Mouse (Mus musculus) CH12.LX (cell line): ENCODE measurements around the gene Aire. TPM values are rescaled to one million over a fixed set of nuclear protein-coding genes. Genes with fewer than 3 reads are reported as not detected.
A peak's percentile ranks its signal among the peaks of the same experiment; 100 is the strongest.

ENCODE experiments used
- DNase-seq: peaks from one replicate; pipeline ENCODE4 v3.0.0-alpha.2; 2013; ENCODE audit errors: extremely low read depth
- H3K27ac ChIP-seq: 2 replicates; pipeline ENCODE4 v1.5.1; 2012; ENCODE audit warnings: low read depth, mild to moderate bottlenecking, control low read depth, moderate library complexity; ENCODE audit not compliant: insufficient read depth
- H3K27me3 ChIP-seq: replicated peaks from 2 replicates; pipeline ENCODE3; 2012; ENCODE audit warnings: inconsistent platforms
- H3K36me3 ChIP-seq, 2 experiments: replicated peaks in 1 of 2; 2 replicates each; pipeline versions ENCODE3 to v1.6.1; 2012; ENCODE audit warnings: inconsistent platforms in 1 of 2, low read length in 1 of 2, mild to moderate bottlenecking in 1 of 2, mixed read lengths in 1 of 2, moderate library complexity in 1 of 2; ENCODE audit not compliant: control insufficient read depth in 1 of 2, insufficient read depth in 1 of 2
- H3K4me1 ChIP-seq, 2 experiments: 2 replicates each; pipeline ENCODE4 v1.6.1; 2012; ENCODE audit warnings: inconsistent platforms in 1 of 2, moderate library complexity in 1 of 2; ENCODE audit not compliant: insufficient read depth in 2 of 2, control insufficient read depth in 1 of 2
- H3K4me2 ChIP-seq: 2 replicates; pipeline ENCODE4 v1.6.1; 2012; ENCODE audit warnings: low read depth, mild to moderate bottlenecking, control low read depth; ENCODE audit not compliant: poor library complexity, insufficient read depth, severe bottlenecking
- H3K4me3 ChIP-seq, 3 experiments: fragments of 150-350 bp in 1 of 3; sonication (generic) in 1 of 3; replicated peaks in 1 of 3; 2 replicates each; pipeline versions ENCODE3 to v1.5.1; 2011 to 2012; ENCODE audit warnings: low read depth in 2 of 3, low read length in 2 of 3, mild to moderate bottlenecking in 2 of 3, moderate library complexity in 2 of 3, control low read depth in 1 of 3, improper control_type of control experiment in 1 of 3, inconsistent platforms in 1 of 3, mixed read lengths in 1 of 3; ENCODE audit not compliant: poor library complexity in 1 of 3
- H3K79me2 ChIP-seq: replicated peaks from 2 replicates; pipeline ENCODE4 v1.6.1; 2012; ENCODE audit warnings: mild to moderate bottlenecking, moderate library complexity; ENCODE audit not compliant: control insufficient read depth, poor library complexity, insufficient read depth, severe bottlenecking; ENCODE audit errors: extremely low read depth
- H3K9ac ChIP-seq: 2 replicates; pipeline ENCODE4 v1.6.1; 2012; ENCODE audit warnings: low read depth, mild to moderate bottlenecking, control low read depth, moderate library complexity; ENCODE audit not compliant: insufficient read depth
- H3K9me3 ChIP-seq: replicated peaks from 2 replicates; pipeline ENCODE3; 2012; ENCODE audit warnings: low read length, inconsistent platforms, mixed read lengths
- CHD1 ChIP-seq: IDR thresholded peaks from 2 replicates; pipeline ENCODE4 v1.6.1; 2012; ENCODE audit warnings: low read depth, low read length, improper control_type of control experiment, inconsistent platforms
- CTCF ChIP-seq, 2 experiments: IDR thresholded peaks in 1 of 2; conservative IDR thresholded peaks in 1 of 2; 2 replicates each; pipeline ENCODE4 v1.5.1; 2011 to 2012; ENCODE audit warnings: low read depth in 2 of 2, low read length in 2 of 2, improper control_type of control experiment in 1 of 2, inconsistent platforms in 1 of 2, mild to moderate bottlenecking in 1 of 2, moderate library complexity in 1 of 2
- E2F4 ChIP-seq: IDR thresholded peaks from 2 replicates; pipeline ENCODE4 v1.6.1; 2011; ENCODE audit warnings: low read depth, low read length, improper control_type of control experiment; ENCODE audit not compliant: insufficient replicate concordance
- ELF1 ChIP-seq: IDR thresholded peaks from 2 replicates; pipeline ENCODE4 v1.6.1; 2014; ENCODE audit warnings: low read depth, mild to moderate bottlenecking, inconsistent platforms, low read length, improper control_type of control experiment
- ETS1 ChIP-seq: conservative IDR thresholded peaks from 2 replicates; pipeline ENCODE4 v1.6.1; 2012; ENCODE audit warnings: low read depth, mild to moderate bottlenecking, inconsistent platforms, low read length, improper control_type of control experiment, moderate library complexity
- HCFC1 ChIP-seq: IDR thresholded peaks from 2 replicates; pipeline ENCODE4 v1.6.1; 2012; ENCODE audit warnings: low read depth, mild to moderate bottlenecking, inconsistent platforms, low read length, improper control_type of control experiment
- IRF4 ChIP-seq: IDR thresholded peaks from 2 replicates; pipeline ENCODE4 v1.6.1; 2014; ENCODE audit warnings: low read depth, mild to moderate bottlenecking, inconsistent platforms, low read length, improper control_type of control experiment
- JUN ChIP-seq: IDR thresholded peaks from 2 replicates; pipeline ENCODE4 v1.6.1; 2011; ENCODE audit warnings: low read depth, mild to moderate bottlenecking, low read length, improper control_type of control experiment, moderate library complexity; ENCODE audit not compliant: insufficient read depth
- KAT2A ChIP-seq: IDR thresholded peaks from 2 replicates; pipeline ENCODE4 v1.6.1; 2012; ENCODE audit warnings: low read length, improper control_type of control experiment, inconsistent platforms; ENCODE audit not compliant: insufficient replicate concordance
- MAZ ChIP-seq: IDR thresholded peaks from 2 replicates; pipeline ENCODE4 v1.6.1; 2012; ENCODE audit warnings: low read depth, mild to moderate bottlenecking, inconsistent platforms, low read length, improper control_type of control experiment, moderate library complexity
- MEF2A ChIP-seq: IDR thresholded peaks from 2 replicates; pipeline ENCODE4 v1.6.1; 2014; ENCODE audit warnings: low read depth, mild to moderate bottlenecking, inconsistent platforms, low read length, improper control_type of control experiment, borderline replicate concordance
- NELFE ChIP-seq: IDR thresholded peaks from 2 replicates; pipeline ENCODE4 v1.6.1; 2011; ENCODE audit warnings: low read depth, low read length, improper control_type of control experiment
- NRF1 ChIP-seq: IDR thresholded peaks from 2 replicates; pipeline ENCODE4 v1.6.1; 2014; ENCODE audit warnings: low read depth, mild to moderate bottlenecking, inconsistent platforms, low read length, improper control_type of control experiment, moderate library complexity
- POLR2A ChIP-seq: IDR thresholded peaks from 2 replicates; pipeline ENCODE4 v1.6.1; 2011; ENCODE audit warnings: low read depth, mild to moderate bottlenecking, improper control_type of control experiment, low read length
- POLR2AphosphoS2 ChIP-seq: IDR thresholded peaks from 2 replicates; pipeline ENCODE4 v1.6.1; 2011; ENCODE audit warnings: low read depth, low read length, improper control_type of control experiment
- RAD21 ChIP-seq: IDR thresholded peaks from 2 replicates; pipeline ENCODE4 v1.6.1; 2011; ENCODE audit warnings: low read depth, mild to moderate bottlenecking, low read length, improper control_type of control experiment, moderate library complexity
- RCOR1 ChIP-seq: conservative IDR thresholded peaks from 2 replicates; pipeline ENCODE4 v1.6.1; 2012; ENCODE audit warnings: low read depth, mild to moderate bottlenecking, inconsistent platforms, low read length, improper control_type of control experiment
- SIN3A ChIP-seq: IDR thresholded peaks from 2 replicates; pipeline ENCODE4 v1.6.1; 2012; ENCODE audit warnings: low read length, improper control_type of control experiment, inconsistent platforms
- SMC3 ChIP-seq: IDR thresholded peaks from 2 replicates; pipeline ENCODE4 v1.6.1; 2011; ENCODE audit warnings: low read depth, low read length, improper control_type of control experiment
- TBP ChIP-seq: conservative IDR thresholded peaks from 2 replicates; pipeline ENCODE4 v1.6.1; 2011; ENCODE audit warnings: low read depth, low read length, improper control_type of control experiment
- USF1 ChIP-seq: IDR thresholded peaks from 2 replicates; pipeline ENCODE4 v1.6.1; 2014; ENCODE audit warnings: low read depth, mild to moderate bottlenecking, inconsistent platforms, low read length, improper control_type of control experiment
- ZC3H11A ChIP-seq: IDR thresholded peaks from 2 replicates; pipeline ENCODE4 v1.6.1; 2012; ENCODE audit warnings: low read depth, mild to moderate bottlenecking, inconsistent platforms, low read length, improper control_type of control experiment
- dilution Hi-C: fragments of 300-500 bp; cut with MboI; formaldehyde crosslinking; loops from 2 replicates; pipeline ENCODE4 v1.14.3; 2020; ENCODE audit warnings: low sequenced_read_pairs; ENCODE audit not compliant: extremely low pct_unique_long_range_greater_than_20kb, extremely low pct_ligation_motif_present
- in situ Hi-C: fragments of 300-500 bp; cut with MboI; formaldehyde crosslinking; loops from 3 replicates; pipeline ENCODE4 v1.14.3; 2019; ENCODE audit warnings: low sequenced_read_pairs, low pct_ligation_motif_present, low pct_unique_long_range_greater_than_20kb, mixed read lengths
- polyA plus RNA-seq: library from polyadenylated mRNA; unstranded; fragments of >175 nt; gene quantifications from 2 replicates; pipeline ENCODE4 v1.2.1, GENCODE M21; 2012; ENCODE audit warnings: low read depth; ENCODE audit not compliant: insufficient read length
- total RNA-seq, 2 experiments: library from RNA; depleted of rRNA; stranded (reverse); fragments of 300-350 nt in 1 of 2; fragments of >200 nt in 1 of 2; gene quantifications; 2 replicates each; pipeline ENCODE4 v1.2.3; 2012 to 2014

Gene Aire
- total and polyA plus RNA-seq, 3 experiments, result 0.16 to 0.17 TPM; not detected in 1

DNA sequence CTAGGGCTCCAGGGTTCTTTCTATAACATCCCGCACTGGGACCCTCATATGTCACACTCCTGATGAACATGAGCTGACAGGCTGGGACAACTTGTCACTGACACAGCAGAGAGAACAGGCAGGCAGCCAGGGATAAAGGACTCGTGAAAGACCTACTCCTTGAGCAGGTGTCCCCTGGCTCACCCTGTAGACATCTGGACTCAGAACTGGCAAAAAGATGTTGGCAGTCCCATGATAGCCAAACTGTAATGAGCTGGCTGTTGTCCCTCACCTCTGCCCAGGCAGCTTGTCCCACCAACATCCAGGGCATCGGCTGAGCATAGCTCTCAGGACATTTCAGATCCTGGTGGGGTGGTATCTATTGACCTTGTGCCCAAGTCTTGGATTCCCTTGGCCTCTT lies 47.8 kb downstream of the Aire start:
- Histone ChIP-seq H3K36me3 (peaks cover 78 to 96% of the 10 kb centered on the region in 2 experiments), H3K27ac (no peak overlapping the region), H3K4me3 (no peak overlapping the region), H3K9ac (no peak overlapping the region), H3K4me1 (no peaks in the 10 kb centered on the region), H3K9me3 (no peaks in the 10 kb centered on the region), H3K27me3 (no peaks in the 10 kb centered on the region), H3K79me2 (no peaks in the 10 kb centered on the region), H3K4me2 (no peak overlapping the region)
- TF ChIP-seq KAT2A (no peak), TBP (no peak), RCOR1 (no peak), SIN3A (no peak), ELF1 (no peak), NELFE (no peak), NRF1 (no peak), HCFC1 (no peak)
- dilution Hi-C loops, result no loop called here
- no peak for DNase-seq
- in situ Hi-C loops, result no loop called here

DNA sequence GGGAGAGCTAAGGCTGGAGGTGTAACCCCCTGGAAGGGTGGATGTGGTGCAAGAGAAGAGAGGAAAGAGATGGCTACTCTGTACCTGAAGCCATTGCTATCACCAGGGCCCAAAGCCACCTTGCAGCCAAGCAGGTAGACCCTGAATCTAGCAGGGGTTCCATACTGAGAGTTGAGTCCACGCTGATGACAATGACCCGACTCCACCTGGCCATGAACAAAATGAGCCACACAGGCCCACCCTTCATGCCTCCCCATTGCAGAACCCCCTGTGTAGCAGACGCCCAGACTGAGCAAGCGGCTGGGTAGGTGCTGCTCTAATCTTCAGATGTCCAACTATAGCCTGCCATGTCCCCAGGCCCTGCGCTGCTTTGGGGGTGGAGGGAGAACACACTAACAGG lies 57.6 kb downstream of the Aire start:
- Histone ChIP-seq H3K4me3 (no peak overlapping the region), H3K9ac (no peak overlapping the region), H3K36me3 (peaks cover 35 to 76% of the 10 kb centered on the region in 2 experiments), H3K79me2 (no peaks in the 10 kb centered on the region), H3K4me1 (peaks cover 0 to 17% of the 10 kb centered on the region in 2 experiments; a peak in 2 of 4 replicates)
- dilution Hi-C loops, result no loop called here
- TF ChIP-seq NELFE, result no peak
- no peak for TF ChIP-seq JUN
- TF ChIP-seq POLR2A, result no peak
- no peak for TF ChIP-seq CTCF (conservative IDR thresholded peaks at IDR 0.05 in 1 of 2, IDR thresholded peaks at IDR 0.05 in 1 of 2; ENCODE audit: low read depth in 2 of 2, low read length in 2 of 2)
- TF ChIP-seq CHD1, result no peak
- no peak for TF ChIP-seq E2F4
- TF ChIP-seq POLR2AphosphoS2, result peak; percentile 53; the same call in 1 of the 2 replicates
- TF ChIP-seq, all 38 proteins: peak for 1
- DNase-seq, result no peak
- Histone ChIP-seq H3K9me3 (no peaks in the 10 kb centered on the region), H3K27me3 (no peaks in the 10 kb centered on the region), H3K4me2 (no peak overlapping the region), H3K27ac (no peak overlapping the region)
- in situ Hi-C loops, result no loop called here

DNA sequence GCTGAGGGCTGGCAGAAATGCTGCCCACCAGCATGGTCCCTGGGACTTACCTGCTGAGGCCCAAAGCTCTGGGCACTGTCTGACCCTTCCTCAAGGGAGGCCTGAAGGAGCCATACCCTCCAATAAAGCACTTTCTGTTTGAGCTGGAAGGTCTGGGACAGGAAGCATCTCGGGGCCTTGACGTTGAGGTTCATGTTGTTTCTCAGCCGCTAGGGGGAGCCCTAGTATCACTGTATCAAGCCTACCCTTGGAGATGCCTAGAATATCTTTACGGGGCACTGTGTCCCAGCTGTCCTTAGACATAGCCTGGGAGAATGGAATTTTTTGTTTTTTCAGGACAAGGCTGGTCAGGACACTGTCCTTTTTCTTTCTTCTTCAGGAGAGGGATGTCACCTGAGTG lies 58.8 kb downstream of the Aire start:
- peaks cover 3% of the 10 kb centered on the region for H3K27me3 ChIP-seq
- H3K36me3 ChIP-seq, result peaks cover 23 to 65% of the 10 kb centered on the region in 2 experiments
- H3K79me2 ChIP-seq, result no peaks in the 10 kb centered on the region
- no peaks in the 10 kb centered on the region for H3K9me3 ChIP-seq
- no peak overlapping the region for H3K4me3 ChIP-seq
- H3K9ac ChIP-seq, result no peak overlapping the region
- H3K4me1 ChIP-seq, result peaks cover 0 to 17% of the 10 kb centered on the region in 2 experiments; a peak in 2 of 4 replicates
- H3K4me2 ChIP-seq, result no peak overlapping the region
- no peak overlapping the region for H3K27ac ChIP-seq
- TF ChIP-seq ZC3H11A, result no peak
- peak; percentile 43 for TF ChIP-seq SMC3
- peak; percentile 88 to 89 for TF ChIP-seq CTCF (conservative IDR thresholded peaks at IDR 0.05 in 1 of 2, IDR thresholded peaks at IDR 0.05 in 1 of 2; ENCODE audit: low read depth in 2 of 2, low read length in 2 of 2)
- TF ChIP-seq IRF4, result no peak
- no peak for TF ChIP-seq CHD1
- no peak for TF ChIP-seq RCOR1
- peak; percentile 78 for TF ChIP-seq RAD21
- no peak for TF ChIP-seq MEF2A
- TF ChIP-seq NELFE, result no peak
- no peak for TF ChIP-seq ETS1
- no peak for TF ChIP-seq KAT2A
- peak; percentile 40; the same call in 1 of the 2 replicates for TF ChIP-seq ELF1
- no peak for TF ChIP-seq USF1
- no peak for TF ChIP-seq MAZ
- in situ Hi-C loops, result no loop called here
- peak; percentile 85 for DNase-seq
- dilution Hi-C loops, result no loop called here
